Mouse (Mus musculus) activated CD4-positive, CD25-positive, alpha-beta regulatory T cell, adult 4 months (primary cell): ENCODE data around the gene Fetub. TPM values are rescaled to one million over a fixed set of nuclear protein-coding genes. Genes with fewer than 3 reads are reported as not detected.

Experiments
- ATAC-seq: one replicate; pipeline ENCODE4 v1.8.0; 2017
- polyA plus RNA-seq, 2 experiments: library from polyadenylated mRNA; unstranded; fragments of 100-300 nt; shearing (Covaris generic); gene quantifications; one replicate each; pipeline ENCODE4 v1.2.1; 2017

Gene Fetub
- polyA plus RNA-seq, 2 experiments from 2014 or later = not detected

GRCm38 (mm10) chr16:22967383-22968030, 49.4 kb downstream of the Fetub start:
- no peak for ATAC-seq

Other genes starting within 250 kb of the Fetub start
- not detected for gene Crygs, start 106.8 kb upstream of the Fetub start, polyA plus RNA-seq
- 10 to 100 TPM; 16.5 to 18.6 TPM for gene Tbccd1, start 60.7 kb upstream of the Fetub start, polyA plus RNA-seq
- 10 to 100 TPM; 52.9 to 66.2 TPM for gene Dnajb11, start 60.5 kb upstream of the Fetub start, polyA plus RNA-seq
- gene Ahsg, start 27.1 kb upstream of the Fetub start, polyA plus RNA-seq = not detected
- not detected for gene Hrg, start 32.7 kb downstream of the Fetub start, polyA plus RNA-seq
- gene Kng2, start 111.1 kb downstream of the Fetub start, polyA plus RNA-seq = not detected
- gene Kng1, start 139.5 kb downstream of the Fetub start, polyA plus RNA-seq = under 1 TPM in 1 of 2 experiments, not detected in 1; 0.20 TPM
- 100 to 1,000 TPM; 399 to 481 TPM for gene Eif4a2, start 189.1 kb downstream of the Fetub start, polyA plus RNA-seq
- gene Rfc4, start 209.4 kb downstream of the Fetub start, polyA plus RNA-seq = 10 to 100 TPM; 51.8 to 68.2 TPM
- gene Adipoq, start 228.2 kb downstream of the Fetub start, polyA plus RNA-seq = not detected